Mouse (Mus musculus) c-Kit-negative CD71-positive TER-119-positive erythroid progenitor cells, embryonic 14.5 days (primary cell): Measurements from ENCODE around the gene Vmn2r2.

Source experiments
- DNase-seq: peaks from one replicate; pipeline ENCODE4 v3.0.0-alpha.2; 2013; ENCODE audit warnings: low read depth, low spot score

The Vmn2r2 gene

GRCm38 (mm10) chr3:64141878-64142508, at the start of gene Vmn2r2:
Gene Vmn2r2 (minus strand): TSS chr3:64141928.
- DNase-seq = no peak

- no peak for DNase-seq
Measured at GRCm38 (mm10) chr3:64113352-64114046, 28.2 kb downstream of the Vmn2r2 start.

GRCm38 (mm10) chr3:64112707-64113106, 29.0 kb downstream of the Vmn2r2 start:
- no peak for DNase-seq

- DNase-seq = no peak
Measured at GRCm38 (mm10) chr3:64081247-64081646, 60.5 kb downstream of the Vmn2r2 start, which contains the start of gene Vmn2r1. Gene Vmn2r1 (plus strand): TSS chr3:64081547.
